ENCODE assay signal across 8 mouse cellular contexts in genomic region chr9:50697706-50698041, GRCm38 (mm10). TPM values are rescaled to one million over a fixed set of nuclear protein-coding genes. Genes with fewer than 3 reads are reported as not detected.
DNase-seq lines count a peak whose midpoint lies in the region; ATAC-seq and TF ChIP-seq lines count a peak whose summit lies in the region.

No protein-coding gene starts in this region.

- ATAC-seq in embryonic facial prominence, embryonic 15.5 days (ENCODE audit: insufficient number of reproducible peaks, low FRiP score, low TSS enrichment, low read depth): peak; percentile 77
- ATAC-seq in limb, embryonic 12.5 days (ENCODE audit: insufficient number of reproducible peaks, insufficient read depth, low FRiP score, low TSS enrichment, low read depth): peak; percentile 58; the same call in 1 of the 2 replicates
- peak; percentile 77 for ATAC-seq in midbrain, embryonic 13.5 days
- ATAC-seq in stomach, postnatal 0 days (ENCODE audit: low FRiP score, low TSS enrichment): peak; percentile 27; the same call in 1 of the 2 replicates

- H3K9ac ChIP-seq in embryonic facial prominence, embryonic 15.5 days: peak overlapping the region; percentile 29; the same call in 1 of the 2 replicates
- no peak overlapping the region; the same call in 1 of the 2 replicates for H3K9ac ChIP-seq in limb, embryonic 12.5 days (replicated peaks)
- peak overlapping the region; percentile 73 for H3K9ac ChIP-seq in midbrain, embryonic 13.5 days (replicated peaks)
- H3K9ac ChIP-seq in stomach, postnatal 0 days (ENCODE audit: low read length): no peak overlapping the region; the same call in 1 of the 2 replicates

- no peak for TF ChIP-seq POLR2A in bone marrow macrophage, adult 2 months (IDR thresholded peaks at IDR 0.05; ENCODE audit: borderline replicate concordance, low read depth, low read length)

- peaks cover 4% of the 10 kb centered on the region; the same call in 1 of the 2 replicates for H3K4me1 ChIP-seq in bone marrow macrophage, adult 2 months (ENCODE audit: control insufficient read depth, insufficient read depth, low read length)
- peaks cover 27% of the 10 kb centered on the region for H3K4me1 ChIP-seq in embryonic facial prominence, embryonic 15.5 days
- peaks cover 36% of the 10 kb centered on the region for H3K4me1 ChIP-seq in heart, embryonic 10.5 days
- peaks cover 39% of the 10 kb centered on the region for H3K4me1 ChIP-seq in limb, embryonic 12.5 days (replicated peaks)
- H3K4me1 ChIP-seq in midbrain, embryonic 13.5 days (replicated peaks): peaks cover 44% of the 10 kb centered on the region
- H3K4me1 ChIP-seq in stomach, postnatal 0 days (replicated peaks; ENCODE audit: control insufficient read depth, insufficient read depth): no peaks in the 10 kb centered on the region

- peak overlapping the region; percentile 41; the same call in 1 of the 2 replicates for H3K4me3 ChIP-seq in bone marrow macrophage, adult 2 months (ENCODE audit: insufficient read depth, low read length)
- H3K4me3 ChIP-seq in embryonic facial prominence, embryonic 15.5 days (replicated peaks): peak overlapping the region; percentile 28
- peak overlapping the region; percentile 71 for H3K4me3 ChIP-seq in heart, embryonic 10.5 days
- H3K4me3 ChIP-seq in limb, embryonic 12.5 days (replicated peaks): peak overlapping the region; percentile 23
- peak overlapping the region; percentile 47 for H3K4me3 ChIP-seq in midbrain, embryonic 13.5 days (replicated peaks)
- H3K4me3 ChIP-seq in stomach, postnatal 0 days (ENCODE audit: low read depth, low read length): peak overlapping the region; percentile 60

- H3K36me3 ChIP-seq in embryonic facial prominence, embryonic 15.5 days: peaks cover 7% of the 10 kb centered on the region; the same call in 1 of the 2 replicates
- H3K36me3 ChIP-seq in heart, embryonic 10.5 days: no peaks in the 10 kb centered on the region
- H3K36me3 ChIP-seq in limb, embryonic 12.5 days: peaks cover 41% of the 10 kb centered on the region
- H3K36me3 ChIP-seq in midbrain, embryonic 13.5 days: peaks cover 28% of the 10 kb centered on the region
- H3K36me3 ChIP-seq in stomach, postnatal 0 days (ENCODE audit: control insufficient read depth, insufficient read depth, low read length): no peaks in the 10 kb centered on the region

- no peaks in the 10 kb centered on the region for H3K9me3 ChIP-seq in embryonic facial prominence, embryonic 15.5 days (replicated peaks)
- H3K9me3 ChIP-seq in heart, embryonic 10.5 days: no peaks in the 10 kb centered on the region
- H3K9me3 ChIP-seq in limb, embryonic 12.5 days: no peaks in the 10 kb centered on the region
- no peaks in the 10 kb centered on the region for H3K9me3 ChIP-seq in midbrain, embryonic 13.5 days
- no peaks in the 10 kb centered on the region for H3K9me3 ChIP-seq in stomach, postnatal 0 days (ENCODE audit: control insufficient read depth, low read length)

- H3K27ac ChIP-seq in bone marrow macrophage, adult 2 months (ENCODE audit: insufficient read depth, low read depth, low read length): no peak overlapping the region
- no peak overlapping the region for H3K27ac ChIP-seq in embryonic facial prominence, embryonic 15.5 days (replicated peaks)
- H3K27ac ChIP-seq in heart, embryonic 10.5 days: peak overlapping the region; percentile 77
- H3K27ac ChIP-seq in limb, embryonic 12.5 days: no peak overlapping the region
- H3K27ac ChIP-seq in midbrain, embryonic 13.5 days: peak overlapping the region; percentile 80
- no peak overlapping the region for H3K27ac ChIP-seq in stomach, postnatal 0 days (replicated peaks)

- no peak for TF ChIP-seq EP300 in stomach, postnatal 0 days (optimal IDR thresholded peaks at IDR 0.05)

- WGBS in embryonic facial prominence, embryonic 15.5 days: 4% methylated on average over 12 of the region's 12 CpGs
- WGBS in heart, embryonic 10.5 days: 0% methylated on average over 12 of the region's 12 CpGs
- 3% methylated on average over 12 of the region's 12 CpGs for WGBS in limb, embryonic 12.5 days
- 1% methylated on average over 12 of the region's 12 CpGs for WGBS in midbrain, embryonic 13.5 days
- under 1% methylated on average over 12 of the region's 12 CpGs for WGBS in stomach, postnatal 0 days

- H3K27me3 ChIP-seq in embryonic facial prominence, embryonic 15.5 days: peaks cover 3% of the 10 kb centered on the region; the same call in 1 of the 2 replicates
- peaks cover 28% of the 10 kb centered on the region for H3K27me3 ChIP-seq in heart, embryonic 10.5 days (ENCODE audit: insufficient read depth, poor library complexity, severe bottlenecking)
- H3K27me3 ChIP-seq in limb, embryonic 12.5 days: peaks cover 19% of the 10 kb centered on the region; the same call in 1 of the 2 replicates
- H3K27me3 ChIP-seq in midbrain, embryonic 13.5 days: peaks cover 23% of the 10 kb centered on the region
- H3K27me3 ChIP-seq in stomach, postnatal 0 days (ENCODE audit: control insufficient read depth, insufficient read depth, low read length): no peaks in the 10 kb centered on the region

- no peak for TF ChIP-seq CTCF in bone marrow macrophage, adult 2 months (IDR thresholded peaks at IDR 0.05; ENCODE audit: low read depth, low read length)
- TF ChIP-seq CTCF in stomach, postnatal 0 days (IDR thresholded peaks at IDR 0.05; ENCODE audit: low read depth): no peak

- H3K4me2 ChIP-seq in embryonic facial prominence, embryonic 15.5 days (replicated peaks): peak overlapping the region; percentile 99
- peak overlapping the region; percentile 99 for H3K4me2 ChIP-seq in limb, embryonic 12.5 days
- H3K4me2 ChIP-seq in midbrain, embryonic 13.5 days (replicated peaks): peak overlapping the region; percentile 93
- H3K4me2 ChIP-seq in stomach, postnatal 0 days (replicated peaks; ENCODE audit: low read depth): peak overlapping the region; percentile 96

- DNase-seq in 3T3-L1 (ENCODE audit: low read depth, low spot score): peak; percentile 28
- peak; percentile 84 for DNase-seq in heart, embryonic 10.5 days (ENCODE audit: low spot score)
- peak; percentile 83 for DNase-seq in kidney, adult 9 months
- DNase-seq in stomach, postnatal 0 days (ENCODE audit: low spot score): peak; percentile 80

RNA-seq across cellular contexts. Expression of gene Dlat, which starts 38.1 kb away (rescaled TPM):
- 29.3 and 32.1 TPM in 2 replicates for polyA plus RNA-seq in bone marrow macrophage, adult 2 months (2012; ENCODE audit: insufficient read depth, insufficient read length, missing spikeins)
- 50.1 and 51.3 TPM in 2 replicates for polyA plus RNA-seq in embryonic facial prominence, embryonic 15.5 days (2015; fragmentation: Nextera tagmentation; extraction: Ambion mirVana)
- 105 and 151 TPM in 2 replicates for polyA plus RNA-seq in heart, embryonic 10.5 days (2016; fragmentation: Nextera tagmentation; extraction: Ambion mirVana)
- polyA plus RNA-seq in limb, embryonic 12.5 days (2016; fragmentation: Nextera tagmentation; extraction: Ambion mirVana): 49.5 and 49.8 TPM in 2 replicates
- polyA plus RNA-seq in midbrain, embryonic 13.5 days (2015; fragmentation: Nextera tagmentation; extraction: Ambion mirVana): 40.9 and 42.1 TPM in 2 replicates
- polyA plus RNA-seq in stomach, postnatal 0 days (2015; fragmentation: Nextera tagmentation; extraction: Ambion mirVana): 36.7 and 45.2 TPM in 2 replicates

RNA-seq across cellular contexts. Expression of gene Dixdc1, which starts 41.6 kb away (rescaled TPM):
- polyA plus RNA-seq in bone marrow macrophage, adult 2 months (2012; ENCODE audit: insufficient read depth, insufficient read length, missing spikeins): not detected in 2 replicates
- 13.7 and 17.2 TPM in 2 replicates for polyA plus RNA-seq in embryonic facial prominence, embryonic 15.5 days (2015; fragmentation: Nextera tagmentation; extraction: Ambion mirVana)
- polyA plus RNA-seq in heart, embryonic 10.5 days (2016; fragmentation: Nextera tagmentation; extraction: Ambion mirVana): 5.3 and 7.6 TPM in 2 replicates
- 29.5 and 30.4 TPM in 2 replicates for polyA plus RNA-seq in limb, embryonic 12.5 days (2016; fragmentation: Nextera tagmentation; extraction: Ambion mirVana)
- 33.4 and 36.6 TPM in 2 replicates for polyA plus RNA-seq in midbrain, embryonic 13.5 days (2015; fragmentation: Nextera tagmentation; extraction: Ambion mirVana)
- polyA plus RNA-seq in stomach, postnatal 0 days (2015; fragmentation: Nextera tagmentation; extraction: Ambion mirVana): 6.6 and 6.9 TPM in 2 replicates

RNA-seq across cellular contexts. Expression of gene 2310030G06Rik, which starts 48.7 kb away (rescaled TPM):
- polyA plus RNA-seq in bone marrow macrophage, adult 2 months (2012; ENCODE audit: insufficient read depth, insufficient read length, missing spikeins): not detected in 2 replicates
- polyA plus RNA-seq in embryonic facial prominence, embryonic 15.5 days (2015; fragmentation: Nextera tagmentation; extraction: Ambion mirVana): 9.5 TPM in 2 replicates
- polyA plus RNA-seq in heart, embryonic 10.5 days (2016; fragmentation: Nextera tagmentation; extraction: Ambion mirVana): 8.4 TPM in 2 replicates
- 2.2 and 3.5 TPM in 2 replicates for polyA plus RNA-seq in limb, embryonic 12.5 days (2016; fragmentation: Nextera tagmentation; extraction: Ambion mirVana)
- polyA plus RNA-seq in midbrain, embryonic 13.5 days (2015; fragmentation: Nextera tagmentation; extraction: Ambion mirVana): 0.50 and 1.1 TPM in 2 replicates
- polyA plus RNA-seq in stomach, postnatal 0 days (2015; fragmentation: Nextera tagmentation; extraction: Ambion mirVana): 22.3 and 22.4 TPM in 2 replicates

RNA-seq across cellular contexts. Expression of gene Cryab, which starts 53.5 kb away (rescaled TPM):
- 2.4 and 3.0 TPM in 2 replicates for polyA plus RNA-seq in bone marrow macrophage, adult 2 months (2012; ENCODE audit: insufficient read depth, insufficient read length, missing spikeins)
- 139 and 178 TPM in 2 replicates for polyA plus RNA-seq in embryonic facial prominence, embryonic 15.5 days (2015; fragmentation: Nextera tagmentation; extraction: Ambion mirVana)
- polyA plus RNA-seq in heart, embryonic 10.5 days (2016; fragmentation: Nextera tagmentation; extraction: Ambion mirVana): 483 and 791 TPM in 2 replicates
- 28.0 and 31.2 TPM in 2 replicates for polyA plus RNA-seq in limb, embryonic 12.5 days (2016; fragmentation: Nextera tagmentation; extraction: Ambion mirVana)
- 3.5 and 4.0 TPM in 2 replicates for polyA plus RNA-seq in midbrain, embryonic 13.5 days (2015; fragmentation: Nextera tagmentation; extraction: Ambion mirVana)
- polyA plus RNA-seq in stomach, postnatal 0 days (2015; fragmentation: Nextera tagmentation; extraction: Ambion mirVana): 147 and 174 TPM in 2 replicates

RNA-seq across cellular contexts. Expression of gene Hspb2, which starts 54.5 kb away (rescaled TPM):
- polyA plus RNA-seq in bone marrow macrophage, adult 2 months (2012; ENCODE audit: insufficient read depth, insufficient read length, missing spikeins): not detected in 2 replicates
- 61.2 and 79.5 TPM in 2 replicates for polyA plus RNA-seq in embryonic facial prominence, embryonic 15.5 days (2015; fragmentation: Nextera tagmentation; extraction: Ambion mirVana)
- 227 and 370 TPM in 2 replicates for polyA plus RNA-seq in heart, embryonic 10.5 days (2016; fragmentation: Nextera tagmentation; extraction: Ambion mirVana)
- polyA plus RNA-seq in limb, embryonic 12.5 days (2016; fragmentation: Nextera tagmentation; extraction: Ambion mirVana): 13.3 and 19.2 TPM in 2 replicates
- polyA plus RNA-seq in midbrain, embryonic 13.5 days (2015; fragmentation: Nextera tagmentation; extraction: Ambion mirVana): 0.42 and 0.54 TPM in 2 replicates
- polyA plus RNA-seq in stomach, postnatal 0 days (2015; fragmentation: Nextera tagmentation; extraction: Ambion mirVana): 21.6 and 23.4 TPM in 2 replicates

Comparison
In these comparisons a context has a peak if more than half of its experiments do, and no peak if none do; other contexts are left out.
1. DNase-seq: peak in every context shown above with its lines; median percentile 84 in heart, embryonic 10.5 days; 83 in kidney, adult 9 months; 80 in stomach, postnatal 0 days; 28 in 3T3-L1.
2. H3K27ac ChIP-seq: peak in heart, embryonic 10.5 days (single experiment) and midbrain, embryonic 13.5 days (single experiment); none in bone marrow macrophage, adult 2 months (single experiment), embryonic facial prominence, embryonic 15.5 days (single experiment), limb, embryonic 12.5 days (single experiment) and stomach, postnatal 0 days (single experiment).
3. ATAC-seq: peak in every context shown above with its lines; median percentile 77 in embryonic facial prominence, embryonic 15.5 days; 77 in midbrain, embryonic 13.5 days; 58 in limb, embryonic 12.5 days; 27 in stomach, postnatal 0 days.
4. H3K9ac ChIP-seq: peak in embryonic facial prominence, embryonic 15.5 days (single experiment) and midbrain, embryonic 13.5 days (single experiment); none in limb, embryonic 12.5 days (single experiment) and stomach, postnatal 0 days (single experiment).
5. Peak in every context shown above with its lines, with median percentiles within 50 percentile points of each other: H3K4me3 ChIP-seq and H3K4me2 ChIP-seq.